In the genomic region with DNA sequence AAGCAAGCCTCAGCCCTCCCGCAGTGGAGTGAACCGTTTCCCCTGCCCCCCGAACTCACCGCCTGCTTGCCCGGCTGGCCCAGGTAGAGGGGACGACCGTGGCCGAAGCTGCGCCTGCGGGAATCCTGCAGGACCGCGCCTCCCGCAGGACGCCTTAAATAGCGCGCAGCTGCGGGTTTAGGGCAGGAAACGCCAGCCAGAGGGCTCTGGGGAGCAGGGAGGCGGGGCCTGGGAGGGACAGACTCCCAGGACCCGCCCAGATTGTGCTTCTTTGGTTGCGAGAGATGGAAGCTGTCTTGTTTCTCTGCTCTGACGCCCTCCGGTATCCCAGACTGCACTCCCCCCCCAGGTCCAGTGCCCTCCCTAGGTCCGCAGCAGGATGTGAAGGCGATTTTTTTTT, we compare ENCODE assay signal across 8 mouse cellular contexts. TPM values are rescaled to one million over a fixed set of nuclear protein-coding genes. Genes with fewer than 3 reads are reported as not detected.
DNase-seq lines count a peak whose midpoint lies in the region; ATAC-seq and TF ChIP-seq lines count a peak whose summit lies in the region.

TSS of gene Gja4 (minus strand) at position 179 of the 400 bp plus-strand sequence.

- DNase-seq in adrenal gland, adult (ENCODE audit: inconsistent age in 2 of 2, low spot score in 1 of 2) = peak; percentile 82 to 88
- peak; percentile 50 to 65 for DNase-seq in cerebellum, postnatal 36 days
- peak; percentile 35 to 57 for DNase-seq in gastrocnemius, adult 8-10 months (ENCODE audit: low spot score in 2 of 2)
- DNase-seq in left cerebral cortex, adult 2 months (ENCODE audit: extremely low spot score in 1 of 2, low spot score in 2 of 2) = peak; percentile 63 to 65
- DNase-seq in right cerebral cortex, postnatal 10 days (ENCODE audit: low spot score in 2 of 2) = peak; percentile 74 to 77

- 0 out of 2 replicates have a peak, but pooled peaks cover 5% of the 10 kb centered on the region for H3K27me3 ChIP-seq in hindbrain, embryonic 15.5 days

- no peaks in the 10 kb centered on the region for H3K9me3 ChIP-seq in hindbrain, embryonic 15.5 days

- intact Hi-C loops in left cerebral cortex, adult 2 months (cut with DNase I) = loop anchor here (10.0 kb wide), 1 partner anchor 759 kb away; the partner anchor contains the start of gene Clspn

- H3K4me1 ChIP-seq in hindbrain, embryonic 15.5 days (replicated peaks) = peaks cover 16% of the 10 kb centered on the region

- ATAC-seq in hindbrain, embryonic 15.5 days (ENCODE audit: low FRiP score, low read depth) = peak; percentile 87
- peak; percentile 87 for ATAC-seq in megakaryocyte, adult 5-6 weeks (ENCODE audit: poor library complexity, severe bottlenecking)
- no peak for ATAC-seq in erythroid progenitor cell, adult 5-6 weeks (replicated peaks; ENCODE audit: low FRiP score, poor library complexity, severe bottlenecking)

- peak within 1 kb of the TSS; percentile 58 for H3K4me3 ChIP-seq in hindbrain, embryonic 15.5 days
- peak within 1 kb of the TSS; percentile 64 for H3K4me3 ChIP-seq in left cerebral cortex, adult 2 months

- peak within 1 kb of the TSS; percentile 94 for H3K4me2 ChIP-seq in hindbrain, embryonic 15.5 days

- under 1% methylated on average over 25 of the region's 25 CpGs for WGBS in hindbrain, embryonic 15.5 days

- TF ChIP-seq CTCF in left cerebral cortex, adult 2 months (IDR thresholded peaks at IDR 0.05) = peak; percentile 47

- 0 out of 2 replicates have a peak within 1 kb of the TSS, but pooled peaks have one; percentile 36 for H3K27ac ChIP-seq in hindbrain, embryonic 15.5 days (replicated peaks)
- H3K27ac ChIP-seq in left cerebral cortex, adult 2 months = peak within 1 kb of the TSS; percentile 65

- peak within 1 kb of the TSS; percentile 62 for H3K9ac ChIP-seq in hindbrain, embryonic 15.5 days

- H3K36me3 ChIP-seq in hindbrain, embryonic 15.5 days = no peaks in the 10 kb centered on the region

RNA-seq across cellular contexts. Expression of gene Gja4, which starts in this region (rescaled TPM):
- total RNA-seq in gastrocnemius, adult 8-10 months (2022) = 1 to 10 TPM; 1.8 to 4.2 (median 2.3) TPM
- polyA plus RNA-seq in hindbrain, embryonic 15.5 days (2015; fragmentation: Nextera tagmentation; extraction: Ambion mirVana) = 20.9 and 23.2 TPM in 2 replicates
- 1 to 10 TPM; 4.1 to 4.5 TPM for total RNA-seq in left cerebral cortex, adult 2 months (2021)
- 0.27 TPM in 1 of 2 replicates, not detected in the other for total RNA-seq in megakaryocyte, adult 5-6 weeks (2015)
- not detected in 2 replicates for total RNA-seq in megakaryocyte, adult 5-6 weeks (2017)
- not detected in 2 replicates for total RNA-seq in erythroid progenitor cell, adult 5-6 weeks (2015; ENCODE audit: low replicate concordance)
- total RNA-seq in erythroid progenitor cell, adult 5-6 weeks (2017; ENCODE audit: low replicate concordance) = not detected in 2 replicates

Comparison
In these comparisons a context has a peak if more than half of its experiments do, and no peak if none do; other contexts are left out.
1. Peak in ATAC-seq in megakaryocyte, adult 5-6 weeks; RNA of the gene not detected or under 1 TPM.